Mouse (Mus musculus) heart, adult 11 months (tissue): ENCODE data around the gene 4933402N22Rik.
"Not testable (repeated sequence)": the region's sequence is repeated elsewhere in the genome, so short reads cannot be mapped to it uniquely, and the experiment has no call there.

ENCODE experiments used
- DNase-seq: peaks from one replicate; pipeline ENCODE4 v3.0.0; 2022

Gene 4933402N22Rik

GRCm38 (mm10) chr5:11917743-11918142, at the start of gene 4933402N22Rik:
4933402N22Rik (plus strand) TSS chr5:11918043.
- DNase-seq, result not testable (repeated sequence)

GRCm38 (mm10) chr5:11923790-11924189, 5.9 kb downstream of the 4933402N22Rik start:
- not testable (repeated sequence) for DNase-seq
